Mouse (Mus musculus) lung, postnatal 0 days (tissue): ENCODE measurements at regions not wholly inside any gene's neighbourhood (a gene's known extent, or its start where the extent isn't known, plus 50 kb on each side); places are given as distances from the start of the nearest gene placed in this dataset.

Experiments used
- CTCF ChIP-seq: IDR thresholded peaks from 2 replicates; pipeline ENCODE4 v1.5.1; 2016; ENCODE audit warnings: antibody characterized with exemption, mild to moderate bottlenecking
- EP300 ChIP-seq: IDR thresholded peaks from 2 replicates; pipeline ENCODE4 v1.6.1; 2016; ENCODE audit warnings: antibody characterized with exemption, mild to moderate bottlenecking, control low read depth

GRCm38 (mm10) chr9:74711698-74712097 is 150.0 kb upstream of the Onecut1 start:
- TF ChIP-seq CTCF: no peak
- TF ChIP-seq EP300: no peak
